Mouse (Mus musculus) ovary, postnatal 14 days (tissue): Measurements from ENCODE around the gene Hps4.
A peak's percentile ranks its signal among the peaks of the same experiment; 100 is the strongest.
"Not testable (repeated sequence)": the region's sequence is repeated elsewhere in the genome, so short reads cannot be mapped to it uniquely, and the experiment has no call there.

Experiments
- DNase-seq: peaks from one replicate; pipeline ENCODE4 v3.0.0; 2022; ENCODE audit warnings: low spot score

The Hps4 gene

DNA sequence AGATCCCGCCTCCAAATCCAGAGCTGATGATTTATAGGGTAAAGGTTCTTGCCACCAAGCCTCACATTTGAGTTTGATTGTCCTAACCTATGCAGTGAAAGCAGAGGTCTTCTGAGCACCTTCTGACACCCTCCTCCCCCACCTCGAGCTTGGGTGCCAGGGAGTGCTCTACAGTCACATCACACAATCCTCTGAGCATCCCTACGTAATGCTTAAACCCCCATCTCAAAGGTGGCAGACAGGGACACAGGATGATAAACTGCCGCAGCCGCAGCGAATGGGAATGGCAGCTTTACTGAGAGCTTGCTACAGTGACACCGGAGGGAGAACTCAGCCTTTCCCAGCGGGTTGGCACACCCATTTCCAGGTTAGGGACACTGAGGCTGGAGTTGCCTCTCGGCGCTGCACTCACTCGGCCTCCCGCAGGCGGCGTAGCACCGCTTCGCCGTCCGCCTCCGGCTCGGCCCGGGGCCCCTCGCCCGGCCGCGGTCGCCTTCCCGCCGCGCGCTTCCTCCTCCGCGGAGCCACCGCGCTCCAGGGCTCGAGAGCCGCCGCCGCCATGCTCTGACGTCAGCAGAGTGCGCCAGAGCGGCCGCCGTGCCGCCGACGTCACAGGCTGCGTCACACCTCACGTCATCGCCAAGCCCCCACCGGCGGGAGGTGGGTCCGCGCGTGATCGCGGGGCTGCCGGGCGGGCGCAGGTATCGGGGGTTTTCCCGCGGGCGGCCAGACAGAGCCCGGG is at the start of gene Hps4, which contains the start of gene Srrd:
TSS of gene Hps4 (plus strand) at position 621 of the 742 bp plus-strand sequence.
TSS of gene Srrd (minus strand) at position 578 of the 742 bp plus-strand sequence.
- DNase-seq = peak; percentile 92

GRCm38 (mm10) chr5:112293800-112294199 is 49.1 kb upstream of the Hps4 start:
- DNase-seq = no peak

DNA sequence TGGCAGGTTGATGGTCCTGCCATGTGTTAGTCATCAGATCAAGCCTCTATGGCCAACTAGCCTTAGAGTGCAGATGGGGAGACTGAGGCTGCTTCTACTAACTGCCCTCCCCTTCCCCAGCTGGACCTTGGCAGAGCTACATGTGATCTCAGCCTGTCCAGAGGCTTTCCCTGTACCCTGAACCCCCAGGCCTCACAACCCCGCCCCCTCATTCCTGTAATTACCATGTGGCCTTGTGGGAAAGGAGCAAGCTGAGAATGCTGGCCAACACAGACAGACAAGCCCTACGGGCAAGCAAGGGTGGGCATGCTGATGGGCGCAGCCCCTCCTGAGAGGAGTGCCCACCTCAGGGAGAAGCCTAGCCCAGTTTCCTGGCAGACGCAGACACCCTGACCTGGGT is 48.2 kb upstream of the Hps4 start:
- no peak for DNase-seq

GRCm38 (mm10) chr5:112295162-112295561 is 47.7 kb upstream of the Hps4 start:
- no peak for DNase-seq

GRCm38 (mm10) chr5:112295564-112295963 is 47.3 kb upstream of the Hps4 start:
- no peak for DNase-seq

GRCm38 (mm10) chr5:112296404-112297181 is 46.3 kb upstream of the Hps4 start:
- no peak for DNase-seq

DNA sequence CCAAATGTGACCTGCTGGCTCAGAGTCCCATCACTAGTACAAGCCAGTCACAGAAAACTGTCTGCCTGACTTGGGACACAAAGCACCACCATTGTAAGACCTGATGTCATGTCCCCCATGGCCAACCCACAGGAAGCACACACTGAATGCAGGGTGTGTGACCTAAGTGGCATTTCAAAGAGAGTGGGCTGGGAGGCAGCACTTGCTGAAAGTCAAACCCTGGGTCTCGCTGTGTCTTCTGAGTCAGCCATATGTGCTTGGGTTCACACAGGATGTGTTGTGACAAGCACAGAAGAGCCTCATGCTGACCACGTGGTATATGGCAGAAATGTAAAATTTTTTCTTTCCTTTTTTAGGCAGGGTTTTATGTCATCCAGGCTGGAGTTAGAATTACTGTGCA is 45.6 kb upstream of the Hps4 start:
- DNase-seq = no peak

DNA sequence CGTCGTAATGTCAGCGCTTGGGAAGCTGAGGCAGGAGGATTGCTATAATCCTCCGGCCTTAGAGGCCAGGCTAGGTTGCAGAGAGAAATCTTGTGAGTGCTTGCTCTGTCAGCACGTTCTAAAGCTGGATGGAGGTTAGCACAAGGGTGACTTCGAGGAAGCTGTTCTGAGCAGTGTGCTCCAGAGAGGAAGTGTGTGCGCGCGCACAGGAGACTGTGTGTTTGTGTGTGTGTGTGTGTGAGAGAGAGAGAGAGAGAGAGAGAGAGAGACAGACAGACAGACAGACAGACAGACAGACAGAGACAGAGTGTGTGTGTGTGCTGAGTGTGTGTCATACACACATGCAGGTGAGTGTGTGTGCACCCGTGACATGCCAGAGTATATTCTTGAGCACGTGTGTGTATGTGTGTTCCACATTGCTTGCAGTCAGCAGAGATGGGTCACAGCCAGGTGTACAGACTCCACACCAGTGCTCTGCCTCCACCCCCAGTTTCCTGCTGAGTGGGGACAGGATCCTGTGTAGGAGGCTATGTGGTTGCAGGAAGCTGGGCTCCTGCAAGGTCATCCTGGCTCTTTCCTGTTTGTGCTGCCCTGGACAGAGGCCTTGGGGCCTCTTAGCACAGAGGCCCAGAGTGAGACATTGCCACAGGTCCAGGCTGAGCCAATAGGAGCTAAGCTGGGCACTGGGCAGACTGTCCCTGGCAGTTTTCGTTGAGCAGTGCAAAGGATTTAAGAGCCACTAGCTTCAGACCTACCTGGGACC is 44.5 kb upstream of the Hps4 start:
- no peak for DNase-seq

- no peak for DNase-seq
Observed at GRCm38 (mm10) chr5:112299399-112299798, 43.5 kb upstream of the Hps4 start.

- no peak for DNase-seq
Observed at GRCm38 (mm10) chr5:112300112-112300511, 42.8 kb upstream of the Hps4 start.

DNA sequence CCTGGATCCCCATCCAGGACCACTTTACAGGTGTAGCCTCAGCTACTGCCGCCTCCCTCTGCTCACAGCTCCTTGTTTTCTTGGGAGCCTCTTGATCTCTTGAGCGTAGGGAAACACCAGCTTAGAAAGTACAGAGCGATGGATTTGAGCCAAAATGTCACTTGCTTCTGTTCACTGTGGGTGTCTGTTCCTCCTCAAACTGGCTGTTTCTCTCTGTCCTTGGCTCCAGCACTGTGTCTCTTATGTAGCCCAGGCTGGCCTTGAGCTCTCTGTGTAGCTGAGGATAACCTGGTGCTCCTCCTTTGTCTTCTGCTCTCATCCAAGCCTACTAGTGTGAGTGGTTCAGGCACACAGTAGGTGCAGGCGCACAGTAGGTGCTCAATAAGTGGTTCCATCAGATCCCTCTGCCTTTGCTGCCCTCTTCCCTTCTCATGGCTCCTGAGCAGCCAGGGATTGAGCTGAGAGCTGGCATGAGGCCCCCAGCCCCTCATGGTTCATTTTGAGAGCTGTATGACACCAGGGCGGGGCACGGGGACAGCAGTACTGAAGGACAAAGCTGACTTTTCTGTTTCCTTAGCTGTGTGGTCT is 42.1 kb upstream of the Hps4 start:
- DNase-seq = no peak

GRCm38 (mm10) chr5:112301694-112302093 is 41.2 kb upstream of the Hps4 start:
- no peak for DNase-seq

DNA sequence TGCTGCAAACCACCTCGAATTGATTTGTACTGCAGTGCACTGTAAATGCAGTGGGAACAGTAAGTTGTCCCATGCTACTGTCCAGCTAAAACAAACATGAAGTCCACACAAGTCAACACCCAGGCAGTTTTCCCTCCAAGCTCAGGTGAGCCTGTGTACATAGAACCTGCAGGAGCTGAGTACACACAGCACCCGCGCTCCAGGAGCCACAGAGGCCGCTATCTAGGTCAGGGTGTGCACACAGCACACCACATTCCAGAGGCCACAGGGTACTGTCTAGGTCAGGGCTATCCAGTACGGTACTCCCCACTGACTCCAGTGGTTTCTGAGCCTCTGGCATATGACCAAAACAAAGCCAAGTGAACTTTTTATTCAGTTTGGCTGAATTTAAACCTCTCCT is 40.6 kb upstream of the Hps4 start:
- no peak for DNase-seq

DNA sequence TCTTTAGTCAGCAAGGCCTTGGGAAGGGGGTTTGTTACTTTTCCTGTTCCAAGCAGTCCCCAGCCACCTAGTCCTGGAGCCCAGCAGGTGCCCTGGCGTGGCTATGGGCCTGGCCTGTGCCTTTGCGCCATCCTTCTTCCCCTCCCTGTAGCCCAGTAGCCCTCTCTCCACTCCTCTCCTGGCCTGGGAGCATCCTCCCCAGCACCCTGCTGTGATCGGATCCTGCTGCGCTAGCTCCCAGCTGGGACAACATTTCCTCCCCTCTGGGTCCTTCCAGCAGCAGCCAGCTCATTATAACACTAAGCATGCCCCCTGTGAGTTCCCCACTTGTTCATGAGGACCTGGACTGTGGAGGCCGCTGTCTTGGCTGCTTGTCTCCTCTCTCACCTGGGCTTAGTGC is 37.0 kb upstream of the Hps4 start:
- DNase-seq = no peak

GRCm38 (mm10) chr5:112313222-112313885 is 29.5 kb upstream of the Hps4 start:
- DNase-seq = no peak

- DNase-seq = no peak
Observed at GRCm38 (mm10) chr5:112316468-112316867, 26.4 kb upstream of the Hps4 start.

DNA sequence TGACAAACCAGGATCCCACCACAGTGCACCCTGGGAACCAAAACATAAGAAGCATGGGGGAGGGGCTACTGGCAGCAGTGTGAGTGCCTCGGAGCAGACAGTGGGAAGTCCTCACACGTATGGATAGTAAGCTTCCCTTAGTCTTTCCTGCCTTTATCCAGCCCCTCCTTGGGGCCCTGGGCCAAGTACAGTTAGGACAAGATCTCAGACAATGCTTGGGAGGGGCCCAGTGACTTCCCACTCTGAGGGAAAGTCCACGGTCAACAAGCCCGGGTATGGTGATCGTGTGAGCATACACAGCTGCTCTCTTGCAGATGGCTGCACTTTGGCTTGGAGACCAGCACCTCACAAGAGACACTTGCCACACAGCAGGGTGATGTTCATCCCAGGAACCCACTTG is 25.6 kb upstream of the Hps4 start:
- DNase-seq = no peak

DNA sequence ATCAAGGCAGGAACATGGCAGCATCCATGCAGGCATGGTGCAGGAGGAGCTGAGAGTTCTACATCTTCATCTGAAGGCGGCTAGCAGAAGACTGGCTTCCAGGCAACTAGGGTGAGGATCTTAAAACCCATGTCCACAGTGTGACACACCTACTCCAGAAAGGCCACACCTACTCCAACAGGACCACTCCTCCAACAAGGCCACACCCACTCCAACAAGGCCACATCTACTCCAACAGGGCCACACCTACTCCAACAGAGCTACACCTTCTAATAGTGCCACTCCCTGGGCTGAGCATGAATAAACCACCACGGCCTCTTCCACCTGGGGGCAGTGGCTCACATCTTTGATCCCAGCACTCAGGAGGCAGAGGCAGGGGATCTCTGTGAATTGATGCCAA is 23.5 kb upstream of the Hps4 start:
- not testable (repeated sequence) for DNase-seq

GRCm38 (mm10) chr5:112320379-112320778 is 22.5 kb upstream of the Hps4 start:
- DNase-seq = no peak

DNA sequence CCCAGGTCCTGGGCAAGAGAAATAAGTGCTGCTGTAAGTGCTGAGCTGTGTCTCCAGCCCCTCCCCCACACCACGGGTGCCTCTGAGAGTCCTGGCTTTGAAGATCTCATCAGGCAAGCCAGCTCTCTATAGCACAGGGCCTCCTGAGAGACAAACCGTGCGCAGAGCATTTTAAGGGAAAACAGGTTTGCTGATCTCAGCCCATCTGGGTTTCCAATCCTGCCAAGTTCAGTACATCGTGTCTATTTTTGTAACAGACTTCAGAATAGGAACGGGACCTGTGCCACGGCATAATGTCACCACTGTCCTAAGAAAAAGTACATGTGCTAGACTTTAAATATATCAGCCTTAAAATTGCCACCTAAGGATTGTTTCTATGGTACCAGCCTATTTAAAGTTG is 21.9 kb upstream of the Hps4 start:
- DNase-seq = no peak

DNA sequence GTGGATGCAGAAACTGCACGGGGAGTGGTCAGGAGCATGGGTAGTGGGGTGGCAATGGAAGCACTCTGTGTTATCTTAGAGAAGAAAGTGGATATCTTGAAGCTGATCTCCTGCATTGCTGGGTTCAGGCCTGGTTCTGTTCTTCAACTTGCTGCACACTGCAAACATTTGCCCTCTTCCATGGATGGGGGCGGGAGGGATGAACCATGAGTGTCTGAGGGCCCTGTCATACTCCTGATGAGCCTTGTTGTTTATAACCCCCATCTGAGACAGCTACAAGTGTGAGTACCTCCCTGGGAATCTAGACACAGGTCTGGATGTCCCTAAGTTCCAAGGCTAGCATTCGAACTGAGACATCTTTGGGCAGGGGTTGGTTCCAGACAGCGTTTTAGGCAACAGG is 21.5 kb upstream of the Hps4 start:
- no peak for DNase-seq

GRCm38 (mm10) chr5:112323246-112323645 is 19.6 kb upstream of the Hps4 start:
- no peak for DNase-seq
